ENCODE assay signal across 9 mouse cellular contexts in genomic region chr7:123462070-123462501, GRCm38 (mm10). TPM values are rescaled to one million over a fixed set of nuclear protein-coding genes. Genes with fewer than 3 reads are reported as not detected.
A peak's percentile ranks its signal among the peaks of the same experiment; 100 is the strongest.
DNase-seq lines count a peak whose midpoint lies in the region; ATAC-seq and TF ChIP-seq lines count a peak whose summit lies in the region.
"Had no signal": no experiment of that assay in that cellular context is flagged by ENCODE, and none has a peak within 500 bp of the region (broad histone marks: within the 10 kb centered on the region; RNA-seq: fewer than 3 reads in every experiment).

Aqp8 (plus strand) TSS chr7:123462291.

- no peak for TF ChIP-seq CTCF in lung, embryonic 14.5 days (IDR thresholded peaks at IDR 0.05; ENCODE audit: low read depth)

- DNase-seq in forebrain, embryonic 14.5 days (ENCODE audit: low spot score), result peak; percentile 19
- DNase-seq in forebrain, embryonic 11.5 days (ENCODE audit: low spot score), result no peak
- peak; percentile 44 to 53 for DNase-seq in cerebellum, postnatal 14 days
- DNase-seq in intestine, embryonic 14.5 days (ENCODE audit: low spot score), result peak; percentile 76
- peak; percentile 17 for DNase-seq in lung, embryonic 14.5 days
- peak; percentile 46 for DNase-seq in testis, postnatal 10 days (ENCODE audit: low spot score)
- no peak for DNase-seq in gastrocnemius, postnatal 14 days
- DNase-seq in layer of hippocampus, adult 9-10 months (ENCODE audit: low spot score), result no peak

- no peak within 1 kb of the TSS for H3K27ac ChIP-seq in forebrain, embryonic 14.5 days (ENCODE audit: low read depth, low read length)
- H3K27ac ChIP-seq in forebrain, embryonic 11.5 days (ENCODE audit: low read depth, low read length), result no peak within 1 kb of the TSS
- no peak within 1 kb of the TSS for H3K27ac ChIP-seq in intestine, embryonic 14.5 days (ENCODE audit: low read depth)
- no peak within 1 kb of the TSS for H3K27ac ChIP-seq in lung, embryonic 14.5 days (ENCODE audit: low read depth)
- H3K27ac ChIP-seq: limb, embryonic 13.5 days had no signal

- WGBS in forebrain, embryonic 14.5 days, result 77% methylated on average over 9 of the region's 9 CpGs
- WGBS in forebrain, embryonic 11.5 days, result 83% methylated on average over 9 of the region's 9 CpGs
- 48% methylated on average over 9 of the region's 9 CpGs for WGBS in intestine, embryonic 14.5 days
- WGBS in lung, embryonic 14.5 days, result 68% methylated on average over 9 of the region's 9 CpGs

- H3K4me1 ChIP-seq in forebrain, embryonic 14.5 days (ENCODE audit: control insufficient read depth, insufficient read depth, low read length), result no peaks in the 10 kb centered on the region
- H3K4me1 ChIP-seq in forebrain, embryonic 11.5 days (replicated peaks; ENCODE audit: control insufficient read depth, insufficient read depth, low read length), result no peaks in the 10 kb centered on the region
- no peaks in the 10 kb centered on the region for H3K4me1 ChIP-seq in intestine, embryonic 14.5 days (replicated peaks; ENCODE audit: control insufficient read depth, insufficient read depth, low read length)
- H3K4me1 ChIP-seq in lung, embryonic 14.5 days (ENCODE audit: insufficient read depth), result no peaks in the 10 kb centered on the region

- H3K9me3 ChIP-seq in forebrain, embryonic 14.5 days (replicated peaks; ENCODE audit: control insufficient read depth, low read length), result no peaks in the 10 kb centered on the region
- no peaks in the 10 kb centered on the region for H3K9me3 ChIP-seq in forebrain, embryonic 11.5 days (ENCODE audit: control insufficient read depth, low read length)
- H3K9me3 ChIP-seq in intestine, embryonic 14.5 days (ENCODE audit: control insufficient read depth, low read length), result no peaks in the 10 kb centered on the region
- no peaks in the 10 kb centered on the region for H3K9me3 ChIP-seq in lung, embryonic 14.5 days (ENCODE audit: low read depth, low read length)
- H3K9me3 ChIP-seq: limb, embryonic 13.5 days had no signal

- H3K36me3 ChIP-seq in forebrain, embryonic 14.5 days (ENCODE audit: control insufficient read depth, insufficient read depth, low read length), result no peaks in the 10 kb centered on the region
- H3K36me3 ChIP-seq in forebrain, embryonic 11.5 days (ENCODE audit: control insufficient read depth, insufficient read depth, low read length), result no peaks in the 10 kb centered on the region
- H3K36me3 ChIP-seq in intestine, embryonic 14.5 days (ENCODE audit: control insufficient read depth, insufficient read depth, low read length), result no peaks in the 10 kb centered on the region
- H3K36me3 ChIP-seq in lung, embryonic 14.5 days (ENCODE audit: insufficient read depth), result no peaks in the 10 kb centered on the region
- H3K36me3 ChIP-seq: limb, embryonic 13.5 days had no signal

- H3K9ac ChIP-seq in forebrain, embryonic 14.5 days (ENCODE audit: low read length), result no peak within 1 kb of the TSS
- H3K9ac ChIP-seq in forebrain, embryonic 11.5 days (ENCODE audit: low read length), result no peak within 1 kb of the TSS
- H3K9ac ChIP-seq in intestine, embryonic 14.5 days (ENCODE audit: low read length), result no peak within 1 kb of the TSS
- no peak within 1 kb of the TSS for H3K9ac ChIP-seq in lung, embryonic 14.5 days
- H3K9ac ChIP-seq: limb, embryonic 13.5 days had no signal

- no peak within 1 kb of the TSS for H3K4me3 ChIP-seq in forebrain, embryonic 14.5 days (ENCODE audit: low read depth, low read length)
- no peak within 1 kb of the TSS for H3K4me3 ChIP-seq in forebrain, embryonic 11.5 days (ENCODE audit: low read depth, low read length)
- H3K4me3 ChIP-seq in intestine, embryonic 14.5 days (ENCODE audit: low read depth, low read length), result no peak within 1 kb of the TSS
- H3K4me3 ChIP-seq in lung, embryonic 14.5 days (ENCODE audit: low read depth, low read length), result no peak within 1 kb of the TSS
- H3K4me3 ChIP-seq: limb, embryonic 13.5 days had no signal

- intact Hi-C loops in gastrocnemius, postnatal 14 days (cut with DNase I; ENCODE audit: low total_unique reads), result loop anchor here (10.0 kb wide), 1 partner anchor 167 kb away; no protein-coding TSS in a partner anchor

- no peak within 1 kb of the TSS for H3K4me2 ChIP-seq in forebrain, embryonic 14.5 days (ENCODE audit: low read length)
- no peak within 1 kb of the TSS for H3K4me2 ChIP-seq in forebrain, embryonic 11.5 days (ENCODE audit: low read depth, low read length, severe bottlenecking)
- no peak within 1 kb of the TSS for H3K4me2 ChIP-seq in intestine, embryonic 14.5 days (ENCODE audit: low read length)
- H3K4me2 ChIP-seq in lung, embryonic 14.5 days, result no peak within 1 kb of the TSS
- H3K4me2 ChIP-seq: limb, embryonic 13.5 days had no signal

- no peak for ATAC-seq in forebrain, embryonic 14.5 days
- no peak; the same call in 1 of the 2 replicates for ATAC-seq in forebrain, embryonic 11.5 days (replicated peaks; ENCODE audit: low FRiP score)
- peak; percentile 80 for ATAC-seq in intestine, embryonic 14.5 days (replicated peaks; ENCODE audit: low FRiP score, low TSS enrichment, low read depth)
- ATAC-seq in lung, embryonic 14.5 days (ENCODE audit: insufficient read depth), result peak; percentile 50; the same call in 1 of the 2 replicates

- no peaks in the 10 kb centered on the region for H3K27me3 ChIP-seq in forebrain, embryonic 14.5 days (replicated peaks; ENCODE audit: control insufficient read depth, insufficient read depth, low read length)
- H3K27me3 ChIP-seq in forebrain, embryonic 11.5 days (ENCODE audit: control insufficient read depth, insufficient read depth, low read length), result no peaks in the 10 kb centered on the region
- H3K27me3 ChIP-seq in intestine, embryonic 14.5 days (replicated peaks; ENCODE audit: control insufficient read depth, insufficient read depth, low read length), result no peaks in the 10 kb centered on the region
- H3K27me3 ChIP-seq in lung, embryonic 14.5 days (ENCODE audit: insufficient read depth, low read length), result no peaks in the 10 kb centered on the region

RNA-seq across cellular contexts. Expression of gene Aqp8, which starts in this region (rescaled TPM):
- not detected in 2 replicates for polyA plus RNA-seq in forebrain, embryonic 14.5 days (2014; fragmentation: Nextera tagmentation; extraction: Ambion mirVana)
- polyA plus RNA-seq in forebrain, embryonic 11.5 days (2014; fragmentation: Nextera tagmentation; extraction: Ambion mirVana), result 1.1 TPM in 2 replicates
- polyA plus RNA-seq in intestine, embryonic 14.5 days (2014; fragmentation: Nextera tagmentation; extraction: Ambion mirVana), result 1.1 TPM in 1 of 2 replicates, not detected in the other
- not detected in 2 replicates for polyA plus RNA-seq in lung, embryonic 14.5 days (2014; fragmentation: Nextera tagmentation; extraction: Ambion mirVana)
- total RNA-seq in gastrocnemius, postnatal 14 days (2021), result not detected
- polyA plus RNA-seq: limb, embryonic 13.5 days had no signal

Comparison
In these comparisons a context has a peak if more than half of its experiments do, and no peak if none do; other contexts are left out.
1. Peak in DNase-seq in forebrain, embryonic 14.5 days; RNA of the gene not detected or under 1 TPM.
2. Peak in DNase-seq and ATAC-seq in lung, embryonic 14.5 days; RNA of the gene not detected or under 1 TPM.
3. DNase-seq: peak in cerebellum, postnatal 14 days (2 of 2), intestine, embryonic 14.5 days (single experiment) and testis, postnatal 10 days (single experiment); none in forebrain, embryonic 11.5 days (single experiment), gastrocnemius, postnatal 14 days (single experiment) and layer of hippocampus, adult 9-10 months (single experiment).